Mouse (Mus musculus) brain, embryonic 14.5 days (tissue): ENCODE data around the gene Tnk2. TPM values are rescaled to one million over a fixed set of nuclear protein-coding genes. Genes with fewer than 3 reads are reported as not detected.

Source experiments
- DNase-seq: peaks from one replicate; pipeline ENCODE4 v3.0.0-alpha.2; 2011; ENCODE audit warnings: low read depth
- CTCF ChIP-seq: fragments of 200-500 bp; IDR thresholded peaks from 2 replicates; pipeline ENCODE4 v1.5.1; 2012; ENCODE audit warnings: inconsistent platforms, mild to moderate bottlenecking, moderate library complexity, borderline replicate concordance; ENCODE audit not compliant: insufficient read depth, insufficient read length; ENCODE audit errors: extremely low read depth
- POLR2A ChIP-seq: fragments of 200-500 bp; IDR thresholded peaks from 2 replicates; pipeline ENCODE4 v1.6.1; 2012; ENCODE audit warnings: mild to moderate bottlenecking, inconsistent platforms, borderline replicate concordance; ENCODE audit not compliant: poor library complexity, insufficient read depth, insufficient read length, severe bottlenecking; ENCODE audit errors: extremely low read depth
- polyA plus RNA-seq: library from polyadenylated mRNA; depleted of rRNA; stranded (reverse); fragments of >200 nt; gene quantifications from 2 replicates; pipeline ENCODE4 v1.2.3, GENCODE M21; 2012; rRNA removed

The Tnk2 gene
- polyA plus RNA-seq, result 127 and 134 TPM in 2 replicates

GRCm38 (mm10) chr16:32643661-32644061 lies at the start of gene Tnk2:
Gene Tnk2 (plus strand): TSS chr16:32643874.
- DNase-seq, result peak; percentile 95
- no peak for TF ChIP-seq CTCF
- TF ChIP-seq POLR2A, result peak; percentile 78

- TF ChIP-seq POLR2A (no peak), CTCF (no peak)
- no peak for DNase-seq
These were observed 49.8 kb upstream of the Tnk2 start for GRCm38 (mm10) chr16:32593916-32594315.

GRCm38 (mm10) chr16:32594701-32595100 lies 49.0 kb upstream of the Tnk2 start:
- TF ChIP-seq POLR2A (no peak), CTCF (no peak)
- DNase-seq, result no peak

- no peak for DNase-seq
- TF ChIP-seq CTCF, result no peak
- no peak for TF ChIP-seq POLR2A
These were observed 48.4 kb upstream of the Tnk2 start for GRCm38 (mm10) chr16:32595142-32595855.

GRCm38 (mm10) chr16:32597909-32598381 lies 45.7 kb upstream of the Tnk2 start:
- peak; percentile 66 for DNase-seq
- TF ChIP-seq POLR2A, result no peak
- TF ChIP-seq CTCF, result no peak

GRCm38 (mm10) chr16:32599151-32599550 lies 44.5 kb upstream of the Tnk2 start:
- DNase-seq, result no peak
- TF ChIP-seq CTCF, result no peak
- no peak for TF ChIP-seq POLR2A

- TF ChIP-seq POLR2A (no peak), CTCF (no peak)
- no peak for DNase-seq
These were observed 41.4 kb upstream of the Tnk2 start for GRCm38 (mm10) chr16:32602193-32602685.

GRCm38 (mm10) chr16:32607562-32608343 lies 35.9 kb upstream of the Tnk2 start:
- DNase-seq, result no peak
- TF ChIP-seq CTCF (no peak), POLR2A (no peak)

- TF ChIP-seq POLR2A, result no peak
- no peak for TF ChIP-seq CTCF
- DNase-seq, result no peak
These were observed 35.3 kb upstream of the Tnk2 start for GRCm38 (mm10) chr16:32608344-32608711.

- DNase-seq, result peak; percentile 100
- no peak for TF ChIP-seq CTCF
- peak; percentile 98 for TF ChIP-seq POLR2A
These were observed 34.8 kb upstream of the Tnk2 start, which contains the start of gene Tfrc for GRCm38 (mm10) chr16:32608712-32609400. Gene Tfrc (plus strand): TSS chr16:32608920.

GRCm38 (mm10) chr16:32609401-32609779 lies 34.3 kb upstream of the Tnk2 start:
- no peak for DNase-seq
- no peak for TF ChIP-seq POLR2A
- TF ChIP-seq CTCF, result no peak
